Mouse (Mus musculus): ENCODE data around the gene Bpifc. TPM values are rescaled to one million over a fixed set of nuclear protein-coding genes. Genes with fewer than 3 reads are reported as not detected.

The Bpifc gene
- polyA plus RNA-seq (2012; rRNA removed), result 0.13 and 0.38 TPM in 2 replicates

DNA sequence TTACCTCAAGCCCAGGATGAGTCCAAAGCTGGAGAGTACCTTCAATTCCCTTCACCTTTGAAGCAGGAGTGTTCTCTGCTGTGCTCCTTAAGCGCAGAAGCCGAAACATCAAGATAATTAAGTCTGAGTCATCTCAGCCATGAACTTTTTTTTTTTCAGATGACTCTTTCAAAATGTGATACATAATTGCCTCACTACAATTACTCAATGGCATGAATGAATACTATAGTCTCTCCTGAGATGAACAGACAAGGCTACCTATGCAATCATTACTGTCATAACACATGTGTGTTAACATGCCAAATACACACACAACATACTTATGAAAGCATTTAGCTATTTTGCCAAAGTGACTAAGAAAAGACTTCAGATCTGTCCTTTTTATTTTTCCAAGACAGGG is at the start of gene Bpifc:
Bpifc (minus strand) TSS at position 115 of the 400 bp plus-strand sequence.
- no peak within 1 kb of the TSS for H3K4me3 ChIP-seq (ENCODE audit: control insufficient read depth, low read depth, low read length)
- no peaks in the 10 kb centered on the region for H3K4me1 ChIP-seq (ENCODE audit: control insufficient read depth, insufficient read depth, low read length)
- no peaks in the 10 kb centered on the region for H3K27me3 ChIP-seq (ENCODE audit: control insufficient read depth, insufficient read depth, low read length)
- H3K36me3 ChIP-seq (ENCODE audit: control insufficient read depth, insufficient read depth, low read length), result no peaks in the 10 kb centered on the region
- no peak within 1 kb of the TSS for H3K27ac ChIP-seq (ENCODE audit: control insufficient read depth, insufficient read depth, low read depth, low read length)
- TF ChIP-seq CTCF (IDR thresholded peaks at IDR 0.05; ENCODE audit: control insufficient read depth, insufficient read depth, insufficient replicate concordance, low read depth, low read length) (no peak), POLR2A (IDR thresholded peaks at IDR 0.05; ENCODE audit: control insufficient read depth, low read depth, low read length) (no peak)

DNA sequence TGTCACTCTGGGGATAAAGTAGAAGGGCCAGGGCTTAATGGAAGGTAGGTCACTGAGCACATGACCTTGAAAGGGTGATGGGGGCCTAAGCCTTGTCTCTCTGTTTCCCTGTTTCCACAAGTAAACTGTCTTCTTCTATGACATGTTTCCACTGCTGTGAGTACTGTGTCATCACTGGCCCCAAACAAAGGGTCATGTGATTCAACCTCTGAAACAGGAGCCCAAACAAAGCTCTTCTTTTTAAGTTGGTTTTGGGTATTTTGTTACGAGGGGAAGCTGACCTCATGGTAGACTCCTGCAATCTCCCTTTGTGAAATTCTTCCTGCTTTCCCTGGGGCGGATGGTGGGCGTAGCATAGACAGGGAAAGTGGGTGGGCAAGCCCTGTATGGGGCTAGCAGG is 48.6 kb upstream of the Bpifc start:
- Histone ChIP-seq H3K4me3 (ENCODE audit: control insufficient read depth, low read depth, low read length) (no peak overlapping the region), H3K27me3 (ENCODE audit: control insufficient read depth, insufficient read depth, low read length) (no peaks in the 10 kb centered on the region), H3K4me1 (ENCODE audit: control insufficient read depth, insufficient read depth, low read length) (no peaks in the 10 kb centered on the region), H3K36me3 (ENCODE audit: control insufficient read depth, insufficient read depth, low read length) (no peaks in the 10 kb centered on the region), H3K27ac (ENCODE audit: control insufficient read depth, insufficient read depth, low read depth, low read length) (no peak overlapping the region)
- no peak for TF ChIP-seq POLR2A (IDR thresholded peaks at IDR 0.05; ENCODE audit: control insufficient read depth, low read depth, low read length)
- no peak for TF ChIP-seq CTCF (IDR thresholded peaks at IDR 0.05; ENCODE audit: control insufficient read depth, insufficient read depth, insufficient replicate concordance, low read depth, low read length)

DNA sequence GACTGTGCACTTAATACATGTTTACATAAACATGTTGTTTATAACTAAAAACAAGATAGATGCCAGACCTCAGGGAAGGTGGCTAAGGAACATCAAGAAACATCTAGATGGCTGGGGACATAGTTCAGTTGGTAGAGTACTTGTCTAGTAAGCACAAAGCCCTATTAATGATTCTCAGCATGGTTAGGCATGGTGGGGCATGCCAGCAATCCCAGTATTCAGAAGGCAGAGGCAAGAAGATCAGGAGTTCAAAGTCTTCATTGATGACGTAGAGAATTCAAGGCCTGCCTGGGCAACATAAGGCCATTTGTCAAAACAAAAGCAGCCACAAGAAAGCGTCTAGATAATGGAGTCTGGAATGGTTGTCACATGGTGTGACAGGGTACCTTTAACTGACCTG is 46.0 kb upstream of the Bpifc start:
- Histone ChIP-seq H3K27ac (ENCODE audit: control insufficient read depth, insufficient read depth, low read depth, low read length) (no peak overlapping the region), H3K4me3 (ENCODE audit: control insufficient read depth, low read depth, low read length) (no peak overlapping the region), H3K4me1 (ENCODE audit: control insufficient read depth, insufficient read depth, low read length) (no peaks in the 10 kb centered on the region), H3K36me3 (ENCODE audit: control insufficient read depth, insufficient read depth, low read length) (no peaks in the 10 kb centered on the region), H3K27me3 (ENCODE audit: control insufficient read depth, insufficient read depth, low read length) (no peaks in the 10 kb centered on the region)
- no peak for TF ChIP-seq CTCF (IDR thresholded peaks at IDR 0.05; ENCODE audit: control insufficient read depth, insufficient read depth, insufficient replicate concordance, low read depth, low read length)
- TF ChIP-seq POLR2A (IDR thresholded peaks at IDR 0.05; ENCODE audit: control insufficient read depth, low read depth, low read length), result no peak

DNA sequence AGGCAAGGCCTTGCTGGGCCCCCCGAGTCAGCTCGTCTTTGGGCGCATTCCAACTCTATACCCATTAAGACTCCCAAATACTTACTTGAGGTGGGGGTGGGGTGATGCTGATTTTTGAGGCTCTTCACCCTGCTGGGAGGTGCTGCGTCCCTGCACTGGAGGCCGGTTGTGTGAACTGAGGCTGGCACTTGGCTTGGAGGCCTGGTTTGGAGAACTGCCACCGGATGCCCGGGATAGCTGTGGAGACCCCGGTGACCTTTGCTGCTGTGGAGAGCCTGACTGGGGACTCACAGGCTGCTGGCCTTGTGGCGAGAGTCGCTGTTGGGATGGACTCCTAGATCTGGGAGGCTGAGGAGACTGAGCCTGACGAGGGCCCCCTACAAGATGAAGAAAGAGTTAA is 45.6 kb upstream of the Bpifc start:
- Histone ChIP-seq H3K4me1 (ENCODE audit: control insufficient read depth, insufficient read depth, low read length) (no peaks in the 10 kb centered on the region), H3K4me3 (ENCODE audit: control insufficient read depth, low read depth, low read length) (no peak overlapping the region), H3K27ac (ENCODE audit: control insufficient read depth, insufficient read depth, low read depth, low read length) (no peak overlapping the region), H3K27me3 (ENCODE audit: control insufficient read depth, insufficient read depth, low read length) (no peaks in the 10 kb centered on the region), H3K36me3 (ENCODE audit: control insufficient read depth, insufficient read depth, low read length) (no peaks in the 10 kb centered on the region)
- TF ChIP-seq POLR2A (IDR thresholded peaks at IDR 0.05; ENCODE audit: control insufficient read depth, low read depth, low read length), result no peak
- TF ChIP-seq CTCF (IDR thresholded peaks at IDR 0.05; ENCODE audit: control insufficient read depth, insufficient read depth, insufficient replicate concordance, low read depth, low read length), result no peak

DNA sequence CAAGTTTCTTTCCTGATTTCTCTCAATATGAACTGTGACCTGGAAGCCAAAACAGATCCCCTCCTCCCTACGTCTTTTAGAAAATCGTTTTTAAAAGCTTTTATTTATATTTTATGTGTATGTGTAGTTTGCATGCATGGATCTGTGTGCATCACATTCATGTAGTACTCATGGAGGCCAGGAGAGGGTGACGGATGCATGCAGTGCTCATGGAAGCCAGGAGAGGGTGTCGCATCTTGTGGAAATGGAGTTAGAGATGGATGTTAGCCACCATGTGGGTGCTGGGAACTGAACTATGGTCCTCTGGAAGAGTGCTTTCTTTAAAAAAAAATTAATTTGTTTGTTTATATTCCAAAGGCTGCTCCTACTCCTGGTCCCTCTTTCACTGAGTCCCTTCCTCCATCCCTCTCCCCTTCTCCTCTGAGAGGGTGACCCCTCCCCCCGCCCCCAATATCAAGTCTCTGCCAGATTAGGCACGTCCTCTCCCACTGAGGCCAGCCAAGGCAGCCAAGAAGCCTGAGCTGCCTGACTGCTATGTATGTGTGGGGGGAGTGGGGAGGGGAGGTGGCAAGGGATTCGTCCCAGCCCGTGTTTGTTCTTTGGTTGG is 44.7 kb upstream of the Bpifc start:
- TF ChIP-seq CTCF (IDR thresholded peaks at IDR 0.05; ENCODE audit: control insufficient read depth, insufficient read depth, insufficient replicate concordance, low read depth, low read length), result no peak
- no peak for TF ChIP-seq POLR2A (IDR thresholded peaks at IDR 0.05; ENCODE audit: control insufficient read depth, low read depth, low read length)
- H3K4me3 ChIP-seq (ENCODE audit: control insufficient read depth, low read depth, low read length), result no peak overlapping the region
- H3K36me3 ChIP-seq (ENCODE audit: control insufficient read depth, insufficient read depth, low read length), result no peaks in the 10 kb centered on the region
- no peaks in the 10 kb centered on the region for H3K4me1 ChIP-seq (ENCODE audit: control insufficient read depth, insufficient read depth, low read length)
- H3K27ac ChIP-seq (ENCODE audit: control insufficient read depth, insufficient read depth, low read depth, low read length), result no peak overlapping the region
- no peaks in the 10 kb centered on the region for H3K27me3 ChIP-seq (ENCODE audit: control insufficient read depth, insufficient read depth, low read length)

DNA sequence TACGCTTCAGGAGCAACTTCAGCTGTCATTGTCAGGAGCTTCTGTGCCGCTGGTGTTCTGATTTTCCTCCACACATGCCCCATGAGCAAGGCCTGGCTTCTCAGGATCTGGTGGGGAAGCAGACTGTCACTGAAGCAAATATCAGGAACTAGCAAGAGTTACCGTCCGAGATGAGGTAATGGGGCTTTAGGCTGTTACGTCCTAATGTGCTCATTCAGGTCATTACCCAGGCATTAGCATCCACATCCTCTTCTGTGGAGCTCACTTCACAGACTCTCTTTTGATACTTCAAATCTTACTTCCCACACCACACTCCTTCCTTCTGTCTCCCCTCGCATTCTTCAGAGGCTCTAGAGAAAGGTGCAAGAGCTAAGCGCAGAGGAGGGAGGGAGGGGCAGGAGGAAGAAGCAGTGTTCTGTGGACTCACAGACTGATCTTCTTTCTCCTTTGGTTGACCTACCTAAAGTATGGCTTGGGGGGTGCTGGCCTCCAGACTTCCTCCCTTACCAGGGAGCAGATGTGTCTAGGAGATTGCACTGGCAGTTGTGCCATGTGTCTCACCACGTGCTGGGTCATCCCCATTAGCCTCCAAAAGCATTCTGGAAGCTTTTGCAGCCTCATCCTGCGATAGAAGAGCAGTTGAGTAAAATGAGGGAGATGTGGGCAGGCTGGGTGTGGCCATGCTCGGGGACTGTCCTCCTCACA is 41.3 kb upstream of the Bpifc start:
- no peaks in the 10 kb centered on the region for H3K4me1 ChIP-seq (ENCODE audit: control insufficient read depth, insufficient read depth, low read length)

DNA sequence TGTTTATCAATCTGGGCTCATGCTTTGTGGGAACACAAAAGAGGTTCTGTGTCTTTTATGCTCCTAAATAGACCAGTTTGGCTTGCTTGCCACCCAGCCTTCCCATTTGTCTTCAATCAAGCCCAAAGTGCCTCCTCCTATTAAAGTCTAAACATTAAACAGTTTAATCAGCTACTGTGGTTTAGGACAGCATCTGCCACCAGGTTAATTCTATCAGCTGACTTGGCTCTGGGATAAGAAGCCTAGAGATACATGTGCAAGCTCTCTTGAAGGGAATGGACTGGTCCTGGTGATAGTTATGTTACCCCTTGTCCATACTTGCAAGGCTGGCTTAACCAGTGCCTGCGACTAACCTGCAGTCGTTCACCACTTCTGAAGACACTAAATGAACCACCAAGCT is 38.8 kb upstream of the Bpifc start:
- H3K36me3 ChIP-seq (ENCODE audit: control insufficient read depth, insufficient read depth, low read length), result peaks cover 3% of the 10 kb centered on the region; the same call in 1 of the 2 replicates
- H3K4me3 ChIP-seq (ENCODE audit: control insufficient read depth, low read depth, low read length), result no peak overlapping the region
- no peak for TF ChIP-seq POLR2A (IDR thresholded peaks at IDR 0.05; ENCODE audit: control insufficient read depth, low read depth, low read length)
- no peak for TF ChIP-seq CTCF (IDR thresholded peaks at IDR 0.05; ENCODE audit: control insufficient read depth, insufficient read depth, insufficient replicate concordance, low read depth, low read length)
- no peaks in the 10 kb centered on the region for H3K4me1 ChIP-seq (ENCODE audit: control insufficient read depth, insufficient read depth, low read length)
- H3K27ac ChIP-seq (ENCODE audit: control insufficient read depth, insufficient read depth, low read depth, low read length), result no peak overlapping the region
- H3K27me3 ChIP-seq (ENCODE audit: control insufficient read depth, insufficient read depth, low read length), result no peaks in the 10 kb centered on the region

More for the DNA sequence above, 41.3 kb upstream of the Bpifc start:
- no peak overlapping the region for H3K4me3 ChIP-seq (ENCODE audit: control insufficient read depth, low read depth, low read length)
- H3K36me3 ChIP-seq (ENCODE audit: control insufficient read depth, insufficient read depth, low read length), result 0 out of 2 replicates have a peak, but pooled peaks cover under 1% of the 10 kb centered on the region
- TF ChIP-seq POLR2A (IDR thresholded peaks at IDR 0.05; ENCODE audit: control insufficient read depth, low read depth, low read length), result no peak
- no peak for TF ChIP-seq CTCF (IDR thresholded peaks at IDR 0.05; ENCODE audit: control insufficient read depth, insufficient read depth, insufficient replicate concordance, low read depth, low read length)
- no peak overlapping the region for H3K27ac ChIP-seq (ENCODE audit: control insufficient read depth, insufficient read depth, low read depth, low read length)
- no peaks in the 10 kb centered on the region for H3K27me3 ChIP-seq (ENCODE audit: control insufficient read depth, insufficient read depth, low read length)
